Mouse (Mus musculus) liver, postnatal 0 days (tissue): ENCODE data around the gene 6330409D20Rik.

Source experiments
- CTCF ChIP-seq: sonication (generic); IDR thresholded peaks from 2 replicates; pipeline ENCODE4 v1.5.1; 2016; ENCODE audit warnings: antibody characterized with exemption, low read depth
- EP300 ChIP-seq: IDR thresholded peaks from 2 replicates; pipeline ENCODE4 v1.6.1; 2016; ENCODE audit warnings: antibody characterized with exemption, low read depth, mild to moderate bottlenecking

GRCm38 (mm10) chr2:32712586-32712933, 28.3 kb downstream of the 6330409D20Rik start:
- TF ChIP-seq CTCF (no peak), EP300 (no peak)
